Mouse (Mus musculus) thymus, postnatal 25 days (tissue): ENCODE measurements around the gene Krr1.
A peak's percentile ranks its signal among the peaks of the same experiment; 100 is the strongest.
"Not testable (repeated sequence)": the region's sequence is repeated elsewhere in the genome, so short reads cannot be mapped to it uniquely, and the experiment has no call there.

Experiments used
- DNase-seq: peaks from one replicate; pipeline ENCODE4 v3.0.0; 2022

The Krr1 gene

DNA sequence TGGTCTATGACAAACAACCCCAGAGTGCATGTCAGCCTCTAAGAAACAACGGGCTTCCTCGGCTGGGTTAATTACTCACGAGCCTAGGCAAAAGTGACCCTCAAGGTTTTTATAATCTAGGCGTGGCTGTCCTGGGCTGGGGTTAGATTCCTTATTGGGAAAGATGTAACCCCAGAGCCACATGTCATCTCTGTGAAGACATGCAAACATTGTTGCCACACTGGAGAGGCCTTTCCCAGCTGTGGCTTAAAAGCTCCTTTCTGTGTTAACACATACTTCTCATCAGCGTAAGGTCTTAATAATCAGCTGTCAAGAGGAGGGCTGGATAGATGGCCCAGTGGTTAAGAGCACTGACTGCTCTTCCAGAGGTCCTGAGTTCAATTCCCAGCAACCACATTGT, 10.6 kb downstream of the Krr1 start:
- no peak for DNase-seq

DNA sequence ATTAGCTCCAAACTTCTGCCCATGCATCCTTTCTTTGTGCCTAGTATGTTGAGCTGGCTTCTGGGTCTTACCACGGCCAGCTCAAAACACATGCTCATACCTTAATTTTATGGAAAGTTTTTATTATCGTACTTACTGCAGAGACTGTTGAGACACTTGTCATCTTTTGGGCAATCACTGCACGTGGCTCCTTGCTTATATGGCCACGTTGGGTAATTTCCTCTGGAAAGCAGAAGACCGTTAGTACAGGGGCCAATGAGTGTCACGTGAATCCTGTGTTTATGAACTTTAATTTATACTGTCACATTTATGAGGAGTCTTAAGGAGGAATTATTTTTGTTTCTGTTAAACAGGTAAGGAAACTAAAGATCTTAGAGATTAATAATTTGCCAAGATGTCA, 14.0 kb downstream of the Krr1 start:
- no peak for DNase-seq

DNA sequence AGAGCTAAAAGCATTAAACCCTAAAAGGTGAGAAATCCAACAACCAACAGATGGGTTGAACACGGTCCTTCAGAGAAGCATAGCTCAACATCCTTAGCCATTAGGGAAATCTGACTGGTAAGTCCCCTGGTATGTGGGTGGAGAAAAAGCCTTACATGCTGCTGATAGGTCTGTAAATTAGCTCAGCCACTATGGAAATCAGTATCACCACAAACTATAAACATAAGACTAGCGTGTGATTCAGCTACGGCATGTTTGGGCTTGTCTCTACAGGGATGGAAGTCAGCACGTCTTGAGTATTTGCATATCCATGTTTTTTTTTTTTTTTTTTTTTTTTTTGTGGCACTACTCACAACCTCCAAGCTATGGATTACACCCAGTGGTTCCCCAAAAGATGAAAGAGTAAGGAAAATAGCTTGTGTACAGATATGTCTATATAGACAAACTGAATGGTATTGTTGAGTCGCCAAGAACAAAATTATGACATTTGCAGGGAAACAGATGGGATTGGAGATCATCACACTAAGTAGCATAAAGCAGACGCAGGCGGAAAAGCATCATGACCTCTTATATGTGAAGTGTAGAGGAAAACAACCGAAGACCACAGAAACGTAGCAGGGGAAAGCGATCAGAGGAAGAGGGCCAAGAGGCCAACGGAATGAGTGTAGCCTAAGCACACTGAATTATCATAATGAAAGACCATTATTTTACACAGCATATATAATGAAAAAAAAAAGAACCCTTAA, 23.5 kb downstream of the Krr1 start:
- DNase-seq = peak; percentile 14

DNA sequence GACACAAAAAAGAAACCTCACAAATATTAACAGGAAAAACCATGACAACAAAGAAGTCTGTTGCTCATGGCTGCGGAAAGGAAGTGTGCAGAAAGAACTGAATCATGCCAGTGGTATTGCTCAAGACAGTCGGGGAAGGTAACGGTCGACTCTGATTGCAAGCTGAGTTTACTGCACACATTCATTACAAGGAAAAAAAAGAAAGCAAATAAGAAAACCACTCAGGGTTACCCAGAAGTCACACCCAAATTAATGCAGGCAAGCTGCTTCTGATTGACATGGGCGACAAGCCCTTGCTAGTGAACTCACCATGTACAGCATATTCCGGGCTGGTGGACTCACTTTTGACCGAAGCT, 24.1 kb downstream of the Krr1 start:
- peak; percentile 20 for DNase-seq

DNA sequence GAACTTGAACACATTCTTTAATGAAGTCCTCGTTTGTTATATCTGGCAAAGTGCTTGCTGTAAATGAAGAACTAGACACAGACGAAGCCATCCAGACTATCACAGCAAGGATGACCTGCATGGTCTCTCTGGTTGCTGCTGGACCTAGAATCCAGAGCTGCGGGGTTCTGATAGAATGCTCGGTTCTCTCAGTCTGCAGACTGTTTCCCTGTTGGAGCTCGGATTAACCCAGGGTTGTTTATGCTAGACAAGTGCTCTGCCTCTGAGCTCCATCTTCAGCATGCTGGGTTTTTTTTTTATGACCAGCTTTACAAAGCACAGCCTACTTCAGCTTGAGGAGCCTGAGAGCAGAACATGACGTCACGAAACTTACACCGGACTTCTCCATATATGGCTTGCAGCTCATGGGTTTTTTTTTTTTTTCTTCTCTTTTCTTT, 24.5 kb downstream of the Krr1 start:
- peak; percentile 31 for DNase-seq

DNA sequence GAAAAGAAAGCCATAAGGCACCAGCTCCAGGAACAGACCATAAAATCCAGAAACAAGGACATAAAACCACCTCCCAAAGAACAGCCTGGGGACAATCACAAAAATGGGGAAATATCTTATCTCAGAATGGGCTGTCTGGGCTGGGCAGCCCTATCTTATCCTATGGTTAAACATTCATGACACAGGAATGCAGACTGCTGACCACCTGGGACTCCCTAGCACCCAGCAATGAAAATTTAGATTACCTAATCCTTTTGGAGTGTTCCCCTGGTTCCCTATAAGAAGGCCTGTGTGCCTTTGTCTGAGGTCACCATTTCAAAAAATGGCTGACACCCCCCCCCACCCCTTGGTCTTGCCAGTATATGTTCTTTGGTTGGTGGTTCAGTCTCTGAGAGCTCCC, 25.2 kb downstream of the Krr1 start:
- no peak for DNase-seq

DNA sequence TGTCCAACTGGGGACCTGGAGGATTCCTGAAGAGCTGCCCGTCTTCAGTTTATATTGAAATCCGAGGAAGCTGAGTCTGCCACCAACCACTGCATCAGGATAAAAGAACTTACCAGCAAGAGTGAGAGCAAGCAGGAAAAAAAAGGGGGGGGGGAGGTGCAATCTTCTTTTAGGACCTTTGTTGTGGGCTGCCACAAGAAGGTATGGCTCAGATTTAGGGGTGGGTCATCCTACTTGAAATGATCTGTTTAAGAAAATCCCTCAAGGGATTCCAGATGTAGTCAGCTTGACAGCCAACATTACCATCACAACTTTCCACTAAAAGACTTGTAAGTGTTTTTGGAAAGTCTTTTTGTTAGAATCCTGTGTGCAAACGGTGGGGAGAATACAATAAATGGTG, 27.3 kb downstream of the Krr1 start:
- no peak for DNase-seq

DNA sequence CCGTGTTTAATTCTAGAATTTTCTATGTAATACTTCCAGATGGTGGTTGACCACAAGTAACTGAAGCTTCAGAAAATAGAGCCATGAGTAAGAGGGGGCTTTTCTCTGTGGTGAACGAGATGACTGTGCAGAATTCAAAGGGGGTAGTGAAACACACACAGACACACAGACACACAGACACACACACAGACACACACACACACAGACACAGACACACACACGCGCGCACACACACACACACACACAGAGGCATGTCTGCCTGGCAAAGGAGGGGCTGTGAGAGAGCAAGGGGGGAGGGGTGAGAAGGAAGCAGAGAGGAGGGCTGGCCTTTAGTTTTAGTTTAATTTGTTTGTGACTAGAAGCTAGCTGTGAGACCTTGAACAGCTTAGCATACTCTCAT, 28.1 kb downstream of the Krr1 start:
- DNase-seq = peak; percentile 12

DNA sequence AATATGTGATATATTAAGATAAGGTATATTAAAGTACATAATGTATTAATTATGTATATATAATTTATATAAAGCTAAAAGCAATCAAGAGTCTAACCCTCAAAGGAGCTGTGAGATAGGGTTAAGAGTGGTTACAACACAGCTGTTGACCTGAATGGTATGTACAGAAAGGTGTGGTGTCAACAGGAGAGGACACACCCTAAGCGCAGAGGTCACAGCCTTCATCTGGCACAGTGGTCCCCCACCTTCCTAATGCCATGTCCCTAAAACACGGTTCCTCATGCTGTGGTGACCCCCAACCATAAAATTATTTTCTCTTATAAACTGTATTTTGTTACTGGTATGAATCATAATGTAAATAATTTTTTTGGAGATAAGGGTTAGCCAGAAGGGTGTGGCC, 28.9 kb downstream of the Krr1 start:
- DNase-seq = no peak

DNA sequence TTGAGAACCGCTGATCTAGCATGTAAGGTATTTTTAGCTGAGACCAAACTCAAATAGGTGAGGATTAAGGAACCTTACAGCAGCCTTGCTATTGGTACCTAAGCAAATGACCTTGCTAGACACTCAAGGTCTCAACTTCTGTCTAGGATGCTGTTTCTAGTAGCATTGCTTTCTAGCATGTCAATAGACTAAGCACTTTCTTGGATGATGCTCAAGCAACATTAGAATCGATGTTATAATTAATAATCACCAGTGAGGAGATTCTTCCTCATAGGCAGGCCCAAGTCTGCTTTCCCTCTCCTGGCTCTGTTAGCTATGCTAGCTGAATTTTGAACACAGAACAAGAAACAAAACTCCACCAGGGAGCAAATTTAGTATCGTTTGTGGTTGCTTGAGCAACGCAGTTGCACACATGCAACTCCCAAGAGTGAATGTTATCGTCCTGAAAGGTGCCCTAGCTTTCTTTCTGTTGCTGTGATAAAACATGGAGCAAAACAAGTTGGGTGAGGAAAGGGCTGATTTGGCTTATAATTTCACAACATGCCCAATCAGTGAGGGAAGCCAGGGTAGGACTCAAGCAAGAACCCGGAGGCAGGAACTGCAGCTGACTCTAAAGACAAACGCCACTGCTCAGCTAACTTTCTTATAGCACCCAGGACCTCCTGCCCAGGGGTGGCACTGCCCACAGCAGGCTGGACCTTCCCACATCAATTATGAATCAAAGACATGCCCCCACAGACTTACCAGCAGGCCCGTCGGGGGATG, 29.5 kb downstream of the Krr1 start:
- DNase-seq = peak; percentile 6

DNA sequence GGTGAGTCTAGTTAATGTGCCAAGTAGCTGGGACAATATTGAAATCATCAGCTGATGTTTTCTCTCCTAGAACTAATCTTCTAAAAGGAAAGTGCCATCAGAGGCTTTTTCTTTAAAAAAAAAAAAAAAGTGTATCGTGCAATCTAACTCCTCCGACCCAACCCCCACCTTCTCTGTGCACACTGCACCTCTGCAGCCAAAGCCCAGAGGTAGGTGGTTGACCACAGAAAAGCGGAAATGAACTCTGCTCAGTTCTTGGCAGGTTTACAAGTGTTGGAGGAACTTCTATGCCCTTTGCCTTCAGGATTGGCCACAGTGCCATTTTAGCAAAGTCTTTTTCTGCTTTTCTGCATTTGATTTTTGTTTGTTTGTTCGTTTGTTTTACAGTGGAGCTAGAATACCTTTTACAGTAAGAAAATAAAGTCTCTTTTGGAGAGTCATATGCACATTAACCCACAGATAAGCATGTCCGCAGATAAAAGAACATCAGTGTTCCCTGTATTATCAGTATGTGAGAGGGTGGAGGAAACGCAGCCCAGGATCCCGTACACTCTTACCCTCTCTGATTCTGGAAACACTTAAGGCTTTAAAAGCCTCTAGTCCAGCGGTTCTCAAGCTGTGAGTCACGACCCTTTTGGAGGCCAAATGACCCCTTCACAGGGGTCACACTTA, 30.2 kb downstream of the Krr1 start, which contains the start of gene Glipr1:
Gene Glipr1 (minus strand): TSS at position 88 of the 672 bp plus-strand sequence.
- peak; percentile 53 for DNase-seq

DNA sequence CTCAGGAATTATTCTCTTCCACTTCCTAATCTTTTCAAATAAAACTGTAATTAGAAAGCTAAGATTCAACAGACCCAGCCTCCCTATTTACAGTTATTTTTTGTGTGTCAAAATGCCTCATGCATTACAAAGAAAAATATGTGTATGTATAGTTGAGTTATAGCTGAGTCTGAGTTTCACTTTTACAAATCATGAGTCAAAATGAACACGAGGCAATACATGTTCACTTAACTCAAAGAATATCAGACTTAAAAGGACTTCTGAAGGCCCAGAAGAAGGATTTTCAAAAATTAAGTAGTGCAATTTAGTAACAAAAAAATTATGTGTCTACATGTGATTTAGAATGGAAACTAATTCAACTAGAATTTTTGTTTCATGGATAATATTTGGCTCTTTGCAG, 37.0 kb downstream of the Krr1 start:
- not testable (repeated sequence) for DNase-seq

DNA sequence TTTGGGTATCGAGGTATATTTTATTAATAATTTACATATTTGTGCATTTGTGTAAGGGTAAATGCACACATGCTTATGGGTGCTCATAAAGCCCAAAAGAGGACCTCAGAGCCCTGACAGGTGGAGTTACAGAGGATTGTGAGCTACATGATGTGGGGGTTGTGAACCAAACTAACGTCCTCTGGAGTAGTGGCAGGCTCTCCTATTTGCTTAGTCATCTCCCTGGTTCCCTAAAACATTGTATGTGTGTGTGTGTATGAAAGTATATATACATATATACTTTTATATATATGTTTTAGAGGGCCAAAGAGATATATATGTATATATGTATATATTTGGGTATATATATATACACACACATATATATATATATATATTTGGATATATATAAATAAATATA, 51.1 kb downstream of the Krr1 start:
- no peak for DNase-seq

DNA sequence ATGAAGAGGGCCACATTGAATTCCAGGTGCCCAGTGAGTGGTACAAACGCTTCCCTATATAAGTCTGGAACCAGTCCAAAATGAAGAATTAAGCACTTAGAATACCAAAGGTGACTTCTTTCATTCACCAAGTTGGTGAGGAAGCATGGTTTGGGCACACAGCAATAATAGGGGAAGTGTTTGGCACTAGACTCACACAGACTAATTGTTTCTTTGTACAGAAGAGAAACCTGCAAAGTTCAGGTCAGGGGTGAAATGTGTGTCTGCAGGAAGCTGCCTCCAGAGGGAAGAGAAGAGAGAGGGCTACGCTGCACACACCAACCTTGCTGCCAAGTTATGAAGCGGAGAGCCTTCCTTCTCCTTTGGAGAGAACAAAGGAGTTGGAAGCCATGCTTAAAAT, 56.2 kb downstream of the Krr1 start:
- DNase-seq = not testable (repeated sequence)
